Mouse (Mus musculus) right cerebral cortex, postnatal 25 days (tissue): ENCODE results near the gene Rgs6.

Experiments used
- DNase-seq: peaks from one replicate; pipeline ENCODE4 v3.0.0; 2022

Gene Rgs6

GRCm38 (mm10) chr12:83210294-83210693 lies 622.2 kb downstream of the Rgs6 start:
- DNase-seq = no peak

DNA sequence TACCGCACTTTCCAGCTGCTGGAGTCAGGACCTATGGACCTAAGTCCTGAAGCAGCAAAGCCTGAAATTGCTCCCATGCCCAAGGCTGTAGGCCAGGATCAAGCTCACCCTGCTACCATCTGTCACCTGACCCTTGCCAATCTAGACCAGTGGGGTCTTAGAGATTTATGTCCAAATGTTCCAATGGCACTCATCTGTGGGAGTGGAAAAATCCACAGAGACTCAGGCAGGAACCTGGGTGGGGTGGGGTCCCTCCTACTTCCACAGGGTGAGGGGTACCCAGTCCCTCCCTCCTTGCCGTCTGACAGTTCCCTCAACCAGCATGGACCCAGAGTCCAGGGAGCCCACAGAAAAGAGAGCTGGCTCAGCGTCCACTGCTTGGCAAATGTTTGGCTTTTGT lies 622.6 kb downstream of the Rgs6 start:
- DNase-seq = no peak

DNA sequence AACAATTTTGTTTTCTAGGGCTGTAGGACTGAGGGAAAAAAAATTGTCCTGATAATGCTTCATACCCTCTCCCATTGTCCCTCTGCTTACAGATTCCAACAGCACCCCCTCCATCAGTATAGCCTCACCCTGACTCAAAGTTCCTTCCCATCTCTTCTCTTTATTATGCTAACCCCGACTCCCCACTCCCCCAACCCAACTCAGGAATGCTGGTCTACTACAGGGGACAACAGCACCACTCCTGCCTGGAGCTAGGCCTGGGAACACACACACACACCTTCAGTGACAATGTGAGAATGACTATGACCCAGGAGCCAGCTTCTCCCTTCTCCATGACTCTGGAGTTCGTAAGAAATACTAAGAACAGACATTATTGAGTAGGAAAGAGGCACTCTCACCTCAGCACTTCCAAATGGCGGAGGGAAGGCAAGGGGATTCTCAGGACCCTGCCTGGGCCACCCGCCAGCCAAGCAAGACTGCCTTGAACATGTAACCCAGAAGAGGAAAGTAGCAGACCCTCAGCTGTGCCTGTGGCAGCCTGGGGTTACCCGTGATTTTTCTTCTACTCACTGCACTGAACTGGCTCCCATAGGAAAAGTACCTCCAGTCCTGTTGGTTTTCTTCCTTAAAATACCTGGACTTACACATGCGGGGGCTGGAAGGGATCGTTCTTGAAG lies 623.2 kb downstream of the Rgs6 start:
- DNase-seq = no peak
